Mouse (Mus musculus) urinary bladder, postnatal 4 days (tissue): ENCODE data around the gene Ntrk1.
A peak's percentile ranks its signal among the peaks of the same experiment; 100 is the strongest.

Source experiments
- DNase-seq, 2 experiments: peaks; one replicate each; pipeline ENCODE4 v3.0.0; 2021 to 2022; ENCODE audit warnings: low spot score in 2 of 2

Ntrk1 gene

DNA sequence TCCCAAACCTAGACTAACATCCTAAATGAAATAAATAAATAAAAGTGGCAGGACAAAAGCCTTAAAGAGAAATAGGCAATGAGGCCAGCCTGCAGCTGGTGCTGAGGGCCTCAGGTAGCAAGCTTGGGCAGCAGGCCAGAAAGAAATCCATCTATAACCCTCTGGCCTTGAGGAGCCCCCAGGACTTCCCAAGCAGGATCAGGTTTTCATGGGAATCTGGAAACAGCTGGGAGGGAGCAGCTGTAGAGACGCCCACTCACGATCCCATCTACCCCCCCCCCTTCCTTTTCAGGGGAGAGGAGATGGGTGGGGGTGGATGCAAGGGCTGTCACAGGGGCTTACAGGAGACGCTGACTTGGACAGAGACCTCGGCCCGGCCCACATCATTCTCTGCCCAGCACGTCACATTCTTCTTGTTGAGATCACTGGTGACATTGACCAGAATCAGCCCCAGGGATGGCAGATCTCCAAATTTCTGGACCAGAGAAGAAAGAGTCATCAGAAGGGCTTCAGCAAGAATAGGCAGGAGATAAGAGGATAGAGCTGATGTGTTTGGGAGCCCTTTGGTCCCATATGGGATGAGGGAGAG lies 9.2 kb downstream of the Ntrk1 start:
- DNase-seq = no peak

DNA sequence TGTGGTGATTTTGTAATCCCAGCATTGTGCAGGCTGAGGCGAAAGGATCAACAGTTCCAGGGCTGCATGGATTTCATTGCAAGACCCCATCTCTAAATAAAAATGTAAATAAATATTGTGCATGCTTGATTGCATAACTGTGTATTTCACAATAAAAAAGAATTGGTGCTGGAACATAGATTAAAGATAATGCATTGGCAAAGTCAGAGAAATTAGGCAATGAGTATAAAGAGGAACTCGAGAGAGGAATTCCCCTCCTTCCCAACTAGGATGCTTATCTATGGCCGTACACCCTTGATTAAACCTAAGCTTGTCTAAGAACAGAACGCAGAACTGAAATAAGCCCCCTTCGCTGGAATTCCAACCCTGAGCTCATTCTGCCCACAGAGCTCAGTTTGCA lies 9.8 kb downstream of the Ntrk1 start:
- no peak for DNase-seq

DNA sequence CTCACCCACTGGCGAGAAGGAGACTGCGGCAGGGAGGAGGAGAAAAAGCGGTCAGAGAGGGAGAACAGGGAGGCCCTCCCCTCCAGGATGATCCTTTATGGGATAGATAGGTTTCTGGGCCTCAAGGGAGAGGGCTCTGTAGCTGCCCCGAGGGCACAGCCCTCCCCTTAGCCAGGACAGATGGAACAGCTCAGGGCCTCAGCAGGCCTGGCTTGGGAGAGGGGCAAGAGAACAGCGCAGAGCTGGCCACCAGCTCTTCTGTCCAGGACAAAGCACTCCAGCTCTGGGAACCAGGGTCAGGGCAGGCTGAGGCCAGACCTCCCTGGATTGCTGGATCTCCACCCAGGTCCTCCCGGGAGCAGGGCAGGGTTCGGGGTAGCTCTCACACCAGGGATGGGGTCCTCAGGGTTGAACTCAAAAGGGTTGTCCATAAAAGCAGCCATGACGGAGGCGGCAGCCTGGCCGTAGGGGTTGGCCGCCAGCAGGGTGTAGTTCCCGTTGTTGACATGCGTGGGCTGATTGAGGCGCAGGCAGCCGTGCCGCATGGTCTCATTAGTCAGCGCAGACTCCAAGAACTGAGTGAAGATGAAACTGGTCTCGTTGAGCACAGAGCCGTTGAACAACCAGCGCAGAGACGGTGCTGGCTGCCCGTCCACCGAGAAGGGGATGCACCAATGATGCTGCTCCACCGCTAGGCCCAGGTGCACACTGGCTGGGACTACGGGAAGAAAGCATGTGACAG lies 11.5 kb downstream of the Ntrk1 start:
- DNase-seq = no peak

DNA sequence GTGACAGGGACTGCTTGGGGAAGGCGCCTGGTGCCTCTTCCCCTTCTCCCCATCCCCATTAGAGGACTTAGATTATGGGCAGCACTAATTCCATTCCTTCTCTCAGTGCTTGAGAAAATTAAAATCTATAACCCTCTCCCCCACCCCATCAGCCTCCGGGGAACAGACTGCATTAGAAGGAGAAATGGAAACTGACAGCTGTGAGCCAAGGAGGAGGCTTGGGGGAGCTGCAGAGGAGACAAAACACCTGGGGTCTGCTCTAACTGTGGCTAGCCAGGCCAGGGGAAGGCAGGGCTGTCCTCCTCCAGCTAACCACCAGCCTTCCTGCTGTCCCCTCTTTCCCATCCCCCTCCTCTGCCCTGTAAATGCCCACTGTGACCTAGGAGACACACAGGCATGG lies 15.9 kb downstream of the Ntrk1 start:
- no peak for DNase-seq

DNA sequence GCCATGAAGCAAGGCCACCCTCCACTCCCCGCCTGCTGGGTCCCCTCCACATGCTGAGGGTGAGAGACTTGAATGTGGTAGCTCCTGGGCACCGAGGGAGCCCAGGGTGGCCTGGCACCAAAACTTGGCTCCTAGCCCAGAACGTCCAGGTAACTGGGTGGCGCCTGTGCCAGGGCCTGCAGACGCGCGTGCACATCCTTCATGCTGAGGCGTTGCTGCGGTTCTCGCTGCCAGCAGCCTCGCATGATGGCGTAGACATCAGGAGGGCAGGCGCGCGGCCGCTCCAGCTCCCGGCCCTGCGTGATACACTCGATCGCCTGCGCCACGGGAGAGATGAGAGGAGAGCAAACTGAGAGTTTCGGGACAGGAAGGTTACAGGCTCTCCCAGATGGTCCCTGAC lies 16.7 kb downstream of the Ntrk1 start:
- no peak for DNase-seq

DNA sequence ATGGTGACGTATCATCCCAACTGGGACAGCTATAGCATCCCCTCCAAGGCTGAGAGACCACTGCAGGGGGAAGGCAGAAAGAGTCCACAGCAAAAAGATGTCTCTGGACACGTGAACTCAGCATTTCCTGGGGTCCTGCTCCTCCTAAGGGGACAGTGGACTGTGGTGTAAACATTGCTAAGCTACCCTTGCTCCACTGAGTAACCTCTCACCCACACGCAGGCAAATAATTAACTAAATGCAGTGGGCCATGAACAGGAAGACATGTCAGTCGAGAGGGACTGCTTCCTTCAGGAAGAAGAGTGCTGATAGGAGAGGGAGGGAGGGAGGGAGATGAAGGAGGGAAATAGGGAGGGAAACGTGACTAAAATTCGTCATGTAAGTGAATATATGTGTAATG lies 23.9 kb downstream of the Ntrk1 start:
- no peak for DNase-seq

DNA sequence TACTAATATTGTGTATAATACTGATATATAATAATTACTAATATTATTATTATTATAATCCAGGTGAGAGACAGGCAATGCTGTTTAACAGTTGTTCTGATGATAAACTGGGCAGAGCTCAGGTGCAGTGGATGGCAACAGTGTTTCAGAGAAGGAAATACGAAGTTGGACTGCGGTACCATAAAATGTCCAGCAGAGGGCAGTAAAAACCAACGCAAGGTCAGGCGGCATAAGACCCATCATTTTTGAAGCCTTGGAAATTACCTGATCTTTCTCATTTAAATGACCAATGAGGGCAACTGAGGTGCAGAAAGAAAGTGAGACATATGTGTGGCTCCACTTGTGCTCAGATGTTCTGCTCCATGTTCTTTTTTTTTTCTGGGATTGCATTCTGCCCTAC lies 24.7 kb downstream of the Ntrk1 start:
- DNase-seq = no peak

DNA sequence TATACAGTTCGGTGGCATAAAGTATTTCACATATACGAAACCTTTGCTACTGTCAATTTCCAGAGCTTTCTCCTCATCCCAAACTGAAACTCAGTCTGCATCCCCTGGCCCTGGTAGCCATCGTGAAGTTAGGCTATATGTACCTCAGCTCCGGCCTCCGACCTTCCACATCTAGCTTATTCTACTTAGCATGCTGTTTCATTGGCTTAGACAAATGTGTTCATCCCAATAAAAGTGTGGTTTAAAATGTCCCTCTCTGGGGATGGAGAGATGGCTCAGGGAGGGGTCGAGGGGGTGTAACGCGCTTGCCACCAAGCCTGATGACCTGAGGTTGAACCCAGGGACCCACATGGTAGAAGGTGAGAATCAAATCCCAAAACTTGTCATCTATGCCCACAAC lies 25.5 kb downstream of the Ntrk1 start:
- no peak for DNase-seq

DNA sequence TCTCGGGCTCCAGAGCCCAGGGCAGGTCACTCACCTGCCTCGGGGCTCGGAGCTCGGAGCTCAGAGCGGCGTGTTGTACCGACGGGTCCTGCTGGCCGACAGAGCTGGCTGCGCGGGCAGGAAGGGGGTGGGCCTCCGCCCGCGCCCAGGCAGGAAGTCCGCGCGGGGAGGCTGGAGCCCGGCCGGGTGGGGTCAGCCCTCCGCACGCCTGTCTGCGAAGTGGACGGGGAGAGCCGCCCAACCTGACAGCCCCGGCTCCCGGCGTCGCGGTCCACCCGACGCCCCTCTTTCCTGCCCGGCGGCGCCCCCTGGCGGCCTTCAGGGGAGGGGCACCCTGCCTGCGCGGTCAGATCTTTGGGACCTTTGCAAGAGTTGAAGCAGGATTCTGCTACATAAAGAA lies 26.1 kb downstream of the Ntrk1 start:
- DNase-seq = peak; percentile 87 to 90

DNA sequence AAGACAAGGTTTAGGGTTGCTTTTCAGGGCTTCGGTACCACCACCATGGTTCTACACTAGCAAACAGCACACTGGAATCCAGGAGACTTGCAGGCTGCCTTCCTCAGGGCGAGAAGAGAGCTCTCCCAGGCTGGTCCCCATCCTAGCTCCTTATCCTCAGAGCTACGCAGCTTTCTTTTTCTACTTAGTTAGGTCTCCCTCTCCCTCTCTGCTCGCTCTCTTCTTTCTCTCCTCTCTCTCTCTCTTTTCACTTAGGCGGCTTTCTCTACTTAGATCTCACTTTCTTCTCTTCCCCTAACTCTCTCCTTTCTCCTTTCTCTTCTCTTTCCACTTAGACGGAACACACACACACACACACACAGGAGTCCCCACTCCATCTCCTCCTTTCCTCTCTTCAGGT lies 26.5 kb downstream of the Ntrk1 start:
- no peak for DNase-seq

DNA sequence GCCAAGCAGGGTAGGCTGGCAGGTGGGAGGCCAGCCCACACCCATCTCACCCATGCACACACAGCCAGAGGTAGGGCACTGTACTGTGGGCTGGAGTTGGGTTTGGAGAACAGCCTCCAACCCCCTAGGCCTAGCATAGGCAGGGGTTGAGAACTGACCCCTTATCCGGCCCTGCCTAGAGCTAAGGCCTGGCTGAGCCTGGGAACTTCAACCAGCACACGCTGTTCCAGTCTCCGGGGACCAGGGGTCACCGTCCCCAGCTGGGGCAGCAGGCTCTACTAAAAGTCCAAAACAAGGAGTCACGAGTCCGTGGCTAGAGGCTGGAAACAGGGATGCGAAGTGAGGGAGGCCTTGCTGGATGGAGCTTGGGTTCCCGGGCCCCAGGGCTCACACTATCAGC lies 27.2 kb downstream of the Ntrk1 start:
- no peak for DNase-seq

DNA sequence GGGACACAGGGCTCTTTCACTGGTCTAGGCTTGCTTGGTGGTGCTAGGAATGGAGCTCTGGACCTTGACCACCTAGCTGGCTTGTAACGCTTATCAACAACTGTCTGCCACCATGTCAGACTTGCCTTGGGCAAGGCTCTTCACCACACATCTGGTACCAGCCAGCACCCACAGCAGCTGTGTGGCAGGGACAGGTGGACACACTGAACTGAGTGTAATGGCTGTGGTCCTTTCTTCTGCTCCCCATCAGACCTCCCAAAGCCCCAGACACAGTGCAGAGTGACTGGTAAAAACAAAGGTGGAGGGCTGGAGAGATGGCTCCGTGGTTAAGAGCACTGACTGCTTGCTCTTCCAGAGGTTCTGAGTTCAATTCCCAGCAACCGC lies 28.7 kb downstream of the Ntrk1 start:
- no peak for DNase-seq

DNA sequence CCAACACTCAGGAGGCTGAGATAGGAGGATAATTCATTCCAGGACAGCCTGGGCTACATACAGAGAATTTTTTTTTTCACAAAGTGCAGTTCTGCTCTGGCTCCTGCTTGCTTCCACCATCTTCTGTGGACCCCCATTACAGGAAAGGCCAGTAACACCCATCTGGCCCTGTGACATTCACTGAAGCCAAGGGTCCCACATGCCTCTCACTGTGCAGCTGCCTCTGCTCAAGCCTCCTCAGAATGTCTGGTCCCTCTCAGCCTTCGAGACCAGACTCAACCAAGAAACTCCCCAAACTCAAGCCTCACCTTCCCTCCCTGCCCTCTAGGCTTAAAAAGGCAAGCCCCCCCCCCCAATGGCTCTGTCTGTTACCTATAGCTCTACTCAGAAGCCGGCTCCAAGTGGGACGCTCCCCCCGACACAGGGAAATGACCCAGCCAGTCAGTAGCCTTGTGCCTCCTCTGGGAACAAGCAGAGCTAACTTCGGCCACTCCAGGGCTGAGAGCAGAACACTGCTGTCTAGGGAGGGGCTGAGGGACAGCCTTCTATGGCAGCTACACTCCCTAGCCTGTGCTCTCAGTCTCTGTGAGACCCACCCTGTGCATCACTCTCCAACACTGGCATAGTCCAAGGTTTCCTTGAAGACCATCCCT lies 29.2 kb downstream of the Ntrk1 start:
- DNase-seq = no peak

DNA sequence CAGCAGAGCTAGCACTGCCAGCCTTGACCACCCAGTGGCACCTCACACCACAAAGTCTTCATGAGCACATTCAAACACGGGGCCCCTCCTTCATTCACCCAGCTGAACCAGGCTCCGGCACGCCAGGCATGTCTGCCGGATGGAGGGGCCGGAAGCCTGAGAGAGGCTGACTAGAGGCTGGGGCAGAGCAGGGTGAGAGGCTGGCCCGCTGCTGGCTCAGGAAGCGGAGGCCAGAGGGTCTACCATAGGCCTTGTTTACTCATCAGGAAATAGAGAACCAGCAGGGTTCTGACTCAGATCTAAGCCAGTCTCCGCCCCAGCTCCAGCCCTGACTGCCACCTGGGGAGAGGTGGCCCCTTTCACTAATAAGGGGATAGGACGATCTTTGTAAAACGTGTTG lies 29.9 kb downstream of the Ntrk1 start:
- no peak for DNase-seq

DNA sequence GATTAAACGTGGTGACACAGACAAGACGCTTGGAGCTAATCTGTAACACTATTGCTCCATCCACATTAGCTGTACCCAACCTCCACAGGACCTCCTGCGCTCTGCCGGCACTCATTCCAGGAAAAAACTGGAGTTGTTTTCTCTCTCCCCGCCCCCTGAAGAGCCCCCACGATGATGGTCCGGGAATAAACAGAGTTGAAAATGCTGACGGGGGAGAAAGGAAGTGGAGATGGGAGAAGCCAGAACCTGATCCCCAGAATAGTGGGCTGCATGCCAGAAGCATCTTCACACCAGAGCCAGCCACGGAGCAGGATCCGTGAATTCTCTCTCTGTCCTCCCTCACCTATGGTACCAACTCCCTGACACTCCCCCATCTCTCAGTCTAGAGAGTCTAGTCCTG lies 30.5 kb downstream of the Ntrk1 start:
- no peak for DNase-seq

DNA sequence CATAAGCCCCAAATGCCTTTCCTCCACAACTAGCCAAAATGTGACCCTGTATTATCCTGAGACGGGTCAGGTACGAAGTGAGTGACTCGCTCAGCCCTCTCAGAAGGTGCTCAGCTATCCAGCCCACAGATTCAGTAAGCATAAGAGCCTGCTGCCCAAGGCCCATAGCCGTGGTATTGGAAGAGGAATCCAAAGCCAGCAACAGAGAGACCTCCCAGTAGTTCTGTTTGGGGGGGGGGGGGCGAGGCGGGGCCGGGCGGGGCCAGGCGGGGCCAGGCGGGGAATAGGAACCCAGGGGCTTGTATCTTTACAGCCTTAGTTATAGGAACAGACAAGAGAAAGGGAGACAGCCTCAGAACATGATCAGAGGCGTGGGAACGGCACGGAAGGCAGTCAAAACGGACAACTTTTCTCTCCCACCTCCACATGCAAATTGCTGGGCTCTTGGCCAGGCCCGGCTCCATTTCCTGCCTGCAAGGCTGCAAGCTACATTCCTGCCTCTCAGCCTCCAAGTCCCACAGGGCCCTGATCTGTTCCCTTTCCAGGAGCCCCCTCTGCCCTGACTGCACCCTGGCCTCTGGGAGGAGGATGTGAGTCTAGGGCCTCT lies 31.2 kb downstream of the Ntrk1 start:
- peak; percentile 81 for DNase-seq

DNA sequence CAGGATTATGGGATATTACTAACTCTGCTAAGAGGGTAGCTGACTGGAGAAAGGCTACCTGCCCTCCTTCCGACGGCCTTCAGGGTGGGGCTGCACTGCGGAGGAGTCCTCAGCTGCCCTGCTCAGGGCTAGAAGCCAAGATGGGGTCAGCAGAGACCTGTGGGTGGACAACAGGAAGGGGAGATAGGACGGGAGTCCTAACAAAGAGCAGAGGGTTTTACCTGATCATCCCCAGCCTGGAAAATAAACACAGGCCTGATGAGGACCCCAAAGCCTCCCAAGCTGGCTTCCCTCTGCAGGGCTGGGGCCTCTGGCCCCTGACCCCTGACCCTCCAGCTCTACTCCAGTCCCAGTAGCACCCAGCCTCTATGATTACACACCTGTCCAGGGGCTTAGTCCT lies 31.8 kb downstream of the Ntrk1 start:
- DNase-seq = no peak

DNA sequence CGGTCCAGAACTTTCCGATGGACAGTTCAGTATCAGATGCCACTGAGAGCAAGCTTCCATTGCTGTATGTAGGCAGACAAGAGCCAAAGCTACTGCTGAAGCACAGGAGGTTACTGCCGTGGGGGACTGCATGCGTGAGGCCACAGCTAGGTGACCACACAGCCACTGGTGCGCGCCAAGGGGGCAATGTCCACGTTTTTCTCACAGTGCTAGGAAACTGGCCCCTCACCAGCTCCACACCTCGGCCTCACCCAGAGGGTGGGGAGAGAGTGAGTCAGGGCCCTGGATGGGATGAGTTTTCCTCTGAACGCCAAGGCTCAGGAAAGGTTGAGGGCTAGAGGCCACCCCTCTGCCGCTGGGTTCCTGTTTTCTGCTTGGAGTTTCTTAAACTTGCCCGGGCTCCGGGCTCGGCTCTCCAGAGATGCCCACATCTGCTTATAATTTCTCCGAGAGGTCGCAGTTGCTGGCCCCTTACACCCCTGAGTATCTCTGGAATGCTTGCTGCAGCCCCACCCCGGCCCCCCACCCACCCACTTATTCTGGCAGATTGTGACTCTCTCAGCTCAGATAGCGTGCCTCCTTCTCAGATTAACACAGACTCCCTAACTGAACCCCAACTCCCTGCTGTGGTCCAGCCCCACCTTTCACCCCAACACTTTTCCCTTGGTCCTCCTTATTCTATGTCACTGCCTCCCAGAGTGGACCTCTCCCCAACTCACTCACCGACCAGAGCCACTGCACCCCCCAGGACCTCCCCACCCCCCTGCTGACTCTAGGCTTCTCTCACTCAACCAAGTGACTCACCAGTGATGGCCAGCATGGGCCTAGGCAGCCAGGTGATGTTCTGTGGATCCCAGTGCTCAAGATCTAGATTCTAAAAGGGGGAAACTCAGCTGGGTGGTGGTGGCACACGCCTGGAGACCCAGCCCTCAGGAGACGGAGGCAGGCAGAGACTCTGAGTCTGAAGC lies 33.3 kb downstream of the Ntrk1 start:
- DNase-seq = no peak

DNA sequence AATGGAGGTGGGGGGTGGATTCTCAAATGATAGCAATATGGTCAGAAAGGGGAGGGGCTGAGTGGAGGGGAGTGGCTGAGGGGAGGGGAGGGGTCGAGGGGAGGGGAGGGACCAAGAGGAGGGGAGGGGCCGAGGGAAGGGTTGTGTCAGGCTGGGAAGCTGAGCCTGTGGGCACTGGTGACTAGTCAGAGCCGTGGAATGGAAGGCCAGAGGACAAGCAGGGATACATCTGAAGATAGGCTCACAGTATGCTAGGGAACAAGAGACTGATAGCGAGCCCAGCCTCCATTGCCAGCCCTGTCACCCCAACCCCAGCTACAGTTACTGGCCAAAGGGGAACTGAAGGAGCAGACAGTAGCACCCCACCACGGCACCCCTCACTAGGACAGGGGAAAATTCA lies 36.3 kb downstream of the Ntrk1 start:
- DNase-seq = no peak

DNA sequence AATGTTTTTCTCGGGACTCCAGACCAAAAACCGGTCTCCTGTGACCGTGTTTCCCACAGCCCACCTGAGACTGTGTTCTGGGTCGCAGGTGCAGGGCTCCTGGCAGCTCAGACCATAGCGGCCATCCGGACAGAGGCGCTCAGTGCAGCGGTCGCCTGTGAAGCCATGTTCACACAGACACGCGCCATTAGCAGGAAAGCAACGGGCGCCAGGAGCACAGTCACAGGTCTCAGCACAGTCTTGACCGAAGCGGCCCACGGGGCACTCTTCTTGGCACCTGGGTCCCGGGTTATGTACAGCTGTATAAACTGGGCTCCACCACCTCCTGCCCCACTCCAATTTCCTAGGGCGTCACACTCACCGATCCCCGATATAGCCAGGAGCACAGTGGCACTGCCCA lies 38.5 kb downstream of the Ntrk1 start:
- no peak for DNase-seq

DNA sequence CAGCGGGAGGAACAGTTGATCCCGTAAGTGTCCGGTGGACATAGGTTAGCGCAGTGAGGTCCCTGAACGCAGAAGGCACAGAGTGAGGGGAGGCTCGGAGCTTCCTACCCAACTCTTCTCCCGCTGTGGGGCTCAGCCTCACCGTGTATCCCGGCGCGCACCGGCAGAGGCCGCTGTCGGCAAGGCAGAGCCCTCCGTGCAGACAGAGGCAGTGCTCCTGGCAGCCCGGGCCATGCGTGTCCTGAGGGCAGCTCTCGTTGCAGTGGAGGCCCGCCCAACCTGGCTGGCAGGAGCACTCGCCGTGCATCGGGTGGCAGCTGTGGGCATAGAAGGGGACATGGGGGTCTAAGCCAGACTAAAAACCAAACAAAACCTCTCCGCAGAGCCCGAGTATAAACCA lies 39.0 kb downstream of the Ntrk1 start:
- DNase-seq = peak; percentile 76 to 91

DNA sequence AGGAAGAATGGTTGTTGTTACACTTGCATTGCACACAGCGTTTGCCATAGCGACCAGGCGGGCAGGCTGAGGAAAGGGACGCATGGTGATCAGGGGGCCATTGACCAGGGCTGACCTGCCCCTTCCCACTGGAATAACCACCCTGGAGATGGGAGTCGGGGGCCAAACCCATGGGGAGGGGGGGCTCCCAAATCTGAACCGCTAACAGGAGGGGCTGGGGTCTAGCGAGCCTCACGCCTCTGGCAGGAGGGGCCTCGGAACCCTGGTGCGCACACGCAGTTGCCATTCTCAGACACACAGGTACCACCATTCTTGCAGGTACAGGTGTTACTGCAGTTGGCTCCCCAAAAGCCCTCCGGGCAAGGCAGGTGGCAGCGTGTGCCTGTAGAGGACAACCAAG lies 41.1 kb downstream of the Ntrk1 start:
- no peak for DNase-seq
